Mouse (Mus musculus): Measurements from ENCODE around the gene Zfp367. TPM values are rescaled to one million over a fixed set of nuclear protein-coding genes. Genes with fewer than 3 reads are reported as not detected.

The Zfp367 gene
- total and polyA plus RNA-seq, 3 experiments: 12.6 to 33.7 (median 23.8) TPM

DNA sequence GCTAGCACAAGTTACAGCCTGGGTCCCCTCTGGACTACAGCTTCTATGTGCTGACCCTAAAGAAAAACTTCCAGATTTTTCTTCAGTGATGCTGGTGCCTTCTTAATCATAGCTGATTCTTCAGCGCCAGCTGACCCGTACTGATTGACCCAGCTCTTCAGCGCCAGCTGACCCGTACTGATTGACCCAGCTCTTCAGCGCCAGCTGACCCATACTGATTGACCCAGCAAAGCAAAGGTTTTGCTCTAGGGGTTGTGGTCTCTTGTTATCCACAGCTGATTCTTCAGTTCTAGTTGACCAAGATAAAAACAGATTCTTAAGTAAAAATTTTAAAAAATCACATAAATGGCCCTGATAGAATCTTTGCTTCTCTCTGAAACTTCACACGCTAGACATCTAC is 28.1 kb downstream of the Zfp367 start:
- peaks cover 0 to 6% of the 10 kb centered on the region in 2 experiments for H3K36me3 ChIP-seq (replicated peaks in 1 of 2; ENCODE audit: control insufficient read depth in 1 of 2, insufficient read depth in 1 of 2, low read length in 1 of 2)
- H3K27ac ChIP-seq (ENCODE audit: insufficient read depth, low read depth): no peak overlapping the region
- dilution Hi-C loops (cut with MboI; ENCODE audit: extremely low pct_ligation_motif_present, extremely low pct_unique_long_range_greater_than_20kb, low sequenced_read_pairs): no loop called here
- H3K4me2 ChIP-seq (ENCODE audit: insufficient read depth, low read depth, poor library complexity, severe bottlenecking): no peak overlapping the region
- H3K79me2 ChIP-seq (replicated peaks; ENCODE audit: control insufficient read depth, extremely low read depth, insufficient read depth, poor library complexity, severe bottlenecking): no peaks in the 10 kb centered on the region
- no peak for DNase-seq (ENCODE audit: extremely low read depth)
- in situ Hi-C loops (cut with MboI; ENCODE audit: low pct_ligation_motif_present, low pct_unique_long_range_greater_than_20kb, low sequenced_read_pairs): no loop called here
- H3K4me3 ChIP-seq (replicated peaks in 1 of 3; ENCODE audit: low read depth in 2 of 3, low read length in 2 of 3, poor library complexity in 1 of 3): no peak overlapping the region
- H3K4me1 ChIP-seq (ENCODE audit: control insufficient read depth in 1 of 2, insufficient read depth in 2 of 2): peaks cover 0 to 24% of the 10 kb centered on the region in 2 experiments; a peak in 2 of 4 replicates
- H3K27me3 ChIP-seq (replicated peaks): no peaks in the 10 kb centered on the region
- no peak overlapping the region for H3K9ac ChIP-seq (ENCODE audit: insufficient read depth, low read depth)
- TF ChIP-seq ELF1 (IDR thresholded peaks at IDR 0.05; ENCODE audit: low read depth, low read length) (no peak), CHD2 (IDR thresholded peaks at IDR 0.05; ENCODE audit: low read length) (no peak), KAT2A (IDR thresholded peaks at IDR 0.05; ENCODE audit: insufficient replicate concordance, low read length) (no peak), MXI1 (IDR thresholded peaks at IDR 0.05; ENCODE audit: low read depth, low read length) (no peak), SIN3A (IDR thresholded peaks at IDR 0.05; ENCODE audit: low read length) (no peak), ZC3H11A (IDR thresholded peaks at IDR 0.05; ENCODE audit: low read depth, low read length) (no peak), IRF4 (IDR thresholded peaks at IDR 0.05; ENCODE audit: low read depth, low read length) (no peak), ZKSCAN1 (IDR thresholded peaks at IDR 0.05; ENCODE audit: borderline replicate concordance, low read depth, low read length) (no peak), ZNF384 (IDR thresholded peaks at IDR 0.05; ENCODE audit: low read depth, low read length) (no peak), HCFC1 (IDR thresholded peaks at IDR 0.05; ENCODE audit: low read depth, low read length) (no peak), RCOR1 (conservative IDR thresholded peaks at IDR 0.05; ENCODE audit: low read depth, low read length) (no peak), CTCF (conservative IDR thresholded peaks at IDR 0.05 in 1 of 2, IDR thresholded peaks at IDR 0.05 in 1 of 2; ENCODE audit: low read depth in 2 of 2, low read length in 2 of 2) (no peak), JUND (conservative IDR thresholded peaks at IDR 0.05; ENCODE audit: low read depth, low read length) (no peak), USF2 (conservative IDR thresholded peaks at IDR 0.05; ENCODE audit: low read depth, low read length) (no peak), MYC (IDR thresholded peaks at IDR 0.05; ENCODE audit: low read depth, low read length) (no peak), BHLHE40 (IDR thresholded peaks at IDR 0.05; ENCODE audit: low read depth, low read length) (no peak), MAX (IDR thresholded peaks at IDR 0.05; ENCODE audit: low read length) (no peak), USF1 (IDR thresholded peaks at IDR 0.05; ENCODE audit: low read depth, low read length) (no peak), POLR2AphosphoS2 (IDR thresholded peaks at IDR 0.05; ENCODE audit: low read depth, low read length) (no peak), RAD21 (IDR thresholded peaks at IDR 0.05; ENCODE audit: low read depth, low read length) (no peak)
- no peaks in the 10 kb centered on the region for H3K9me3 ChIP-seq (replicated peaks; ENCODE audit: low read length)

DNA sequence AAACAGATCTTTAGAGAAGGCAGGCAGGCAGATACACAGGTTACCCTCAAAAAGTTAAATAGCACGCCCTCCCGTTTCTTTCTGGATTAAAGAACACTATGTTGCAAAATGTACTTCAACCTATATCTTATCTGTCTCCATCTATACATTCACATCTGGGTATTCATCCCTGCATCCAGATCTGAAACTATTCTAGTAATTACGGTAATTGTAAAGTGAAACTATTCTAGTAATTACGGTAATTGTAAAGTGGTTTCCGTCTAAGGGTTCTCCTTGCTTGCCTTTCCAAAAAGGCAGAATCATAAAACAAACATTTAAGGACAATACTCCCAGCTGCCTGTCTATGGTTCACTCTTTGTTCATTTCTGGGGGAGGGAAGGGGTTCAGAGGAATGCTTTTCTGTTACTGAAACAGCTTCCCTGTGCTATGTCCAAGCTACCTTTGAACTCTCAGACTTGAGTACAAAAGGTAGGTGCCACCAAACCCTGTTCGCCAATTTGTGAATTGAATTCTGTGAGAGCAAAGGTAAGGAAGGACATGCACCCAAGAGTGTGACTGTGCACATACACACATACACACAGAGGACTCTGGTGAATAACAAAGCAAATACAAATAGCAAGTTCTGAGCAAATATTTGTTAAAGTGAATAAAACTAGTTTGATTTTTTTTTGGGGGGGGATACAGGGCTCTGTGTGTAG is 29.4 kb downstream of the Zfp367 start:
- Histone ChIP-seq H3K27me3 (replicated peaks) (no peaks in the 10 kb centered on the region), H3K36me3 (replicated peaks in 1 of 2; ENCODE audit: control insufficient read depth in 1 of 2, insufficient read depth in 1 of 2, low read length in 1 of 2) (peaks cover 0 to 7% of the 10 kb centered on the region in 2 experiments), H3K4me1 (ENCODE audit: control insufficient read depth in 1 of 2, insufficient read depth in 2 of 2) (peaks cover 0 to 18% of the 10 kb centered on the region in 2 experiments; a peak in 2 of 4 replicates), H3K27ac (ENCODE audit: insufficient read depth, low read depth) (no peak overlapping the region), H3K4me2 (ENCODE audit: insufficient read depth, low read depth, poor library complexity, severe bottlenecking) (no peak overlapping the region), H3K79me2 (replicated peaks; ENCODE audit: control insufficient read depth, extremely low read depth, insufficient read depth, poor library complexity, severe bottlenecking) (no peaks in the 10 kb centered on the region), H3K9ac (ENCODE audit: insufficient read depth, low read depth) (no peak overlapping the region), H3K4me3 (replicated peaks in 1 of 3; ENCODE audit: low read depth in 2 of 3, low read length in 2 of 3, poor library complexity in 1 of 3) (no peak overlapping the region), H3K9me3 (replicated peaks; ENCODE audit: low read length) (no peaks in the 10 kb centered on the region)
- in situ Hi-C loops (cut with MboI; ENCODE audit: low pct_ligation_motif_present, low pct_unique_long_range_greater_than_20kb, low sequenced_read_pairs) (no loop called here), dilution Hi-C loops (cut with MboI; ENCODE audit: extremely low pct_ligation_motif_present, extremely low pct_unique_long_range_greater_than_20kb, low sequenced_read_pairs) (no loop called here)
- no peak for DNase-seq (ENCODE audit: extremely low read depth)
- TF ChIP-seq ZKSCAN1 (IDR thresholded peaks at IDR 0.05; ENCODE audit: borderline replicate concordance, low read depth, low read length): no peak
- no peak for TF ChIP-seq GABPA (IDR thresholded peaks at IDR 0.05; ENCODE audit: insufficient replicate concordance, low read depth, low read length)
- peak; percentile 100 for TF ChIP-seq MXI1 (IDR thresholded peaks at IDR 0.05; ENCODE audit: low read depth, low read length)
